Mouse (Mus musculus): ENCODE data around the gene Gm11939.
"Not testable (repeated sequence)": the region's sequence is repeated elsewhere in the genome, so short reads cannot be mapped to it uniquely, and the experiment has no call there.

Gm11939 gene

DNA sequence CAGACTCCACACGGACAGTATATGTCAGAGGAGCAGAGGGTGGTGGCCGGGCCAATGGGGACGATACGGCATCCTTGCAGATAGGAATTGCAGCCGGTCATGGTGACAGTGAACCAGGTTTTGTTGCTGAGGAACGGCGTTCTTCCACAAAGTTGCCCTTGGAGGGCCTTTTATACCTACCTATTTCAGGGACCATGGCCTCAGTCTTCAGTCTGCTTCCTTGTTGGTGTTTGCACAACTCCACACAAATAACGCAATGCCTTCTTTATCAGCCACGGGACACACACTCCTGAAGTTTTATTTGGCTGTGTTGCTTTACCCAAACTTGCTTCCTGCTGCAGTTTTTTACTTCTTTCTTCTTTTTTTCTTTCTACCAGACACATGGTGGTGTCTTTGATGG is at the start of gene Gm11939:
TSS of gene Gm11939 (minus strand) at position 101 of the 400 bp plus-strand sequence.
- DNase-seq (ENCODE audit: low spot score): no peak

DNA sequence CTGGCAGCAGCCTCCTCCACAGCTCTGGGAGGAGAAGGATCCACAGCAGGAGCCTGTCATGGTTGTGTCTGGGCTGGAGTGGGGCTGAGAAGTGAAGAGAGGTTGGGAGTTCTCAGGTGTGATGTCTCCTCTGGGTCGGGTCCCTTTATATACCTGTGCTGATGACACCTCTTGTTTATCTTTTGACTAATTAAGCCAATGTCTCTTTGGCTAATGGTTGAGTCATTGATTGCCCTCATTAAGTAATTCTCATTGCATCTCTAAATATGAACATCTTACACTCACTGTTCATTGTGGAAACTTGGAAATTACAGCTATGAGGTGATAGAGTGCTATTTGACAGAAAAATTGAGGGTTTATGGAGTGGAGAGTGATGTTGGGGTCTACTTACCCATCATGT is 43.9 kb upstream of the Gm11939 start, which contains the start of gene Gm11938:
TSS of gene Gm11938 (minus strand) at position 101 of the 400 bp plus-strand sequence.
- DNase-seq (ENCODE audit: low spot score): not testable (repeated sequence)

DNA sequence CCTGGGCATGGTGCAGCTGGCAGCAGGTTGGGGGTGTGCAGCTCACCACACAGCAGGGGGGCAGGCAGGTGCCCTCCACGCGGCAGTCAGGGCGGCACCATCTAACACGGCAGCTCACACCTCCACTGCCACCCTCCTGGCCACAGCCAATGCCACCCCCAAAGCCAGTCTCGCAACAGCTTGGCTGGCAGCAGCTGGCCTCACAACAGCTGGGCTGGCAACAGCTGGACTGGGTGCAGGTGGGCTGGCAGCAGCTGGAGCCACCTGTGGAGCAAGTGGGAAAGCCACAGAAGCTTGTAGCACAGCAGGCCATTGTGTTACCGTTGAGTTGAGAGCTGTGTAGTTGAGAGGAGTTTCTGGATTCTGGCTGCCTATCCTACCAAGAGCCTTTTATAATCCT is 38.5 kb upstream of the Gm11939 start, which contains the start of gene Krtap9-3:
TSS of gene Krtap9-3 (minus strand) at position 364 of the 400 bp plus-strand sequence.
- DNase-seq (ENCODE audit: low spot score): not testable (repeated sequence)

DNA sequence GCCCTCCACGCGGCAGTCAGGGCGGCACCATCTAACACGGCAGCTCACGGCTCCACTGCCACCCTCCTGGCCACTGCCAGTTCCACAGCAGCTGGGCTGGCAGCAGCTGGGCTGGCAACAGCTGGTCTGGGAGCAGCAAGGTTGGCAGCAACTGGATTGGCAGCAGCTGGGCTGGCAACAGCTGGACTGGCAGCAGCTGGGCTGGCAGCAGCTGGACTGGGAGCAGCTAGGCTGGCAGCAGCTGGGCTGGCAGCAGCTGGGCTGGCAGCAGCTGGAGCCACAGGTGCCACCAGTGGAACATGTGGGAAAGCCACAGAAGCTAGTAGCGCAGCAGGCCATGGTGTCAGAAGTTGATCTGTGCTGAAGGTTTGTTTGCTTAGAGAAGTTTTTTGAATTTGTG is 31.7 kb upstream of the Gm11939 start, which contains the start of gene Krtap1-3:
TSS of gene Krtap1-3 (minus strand) at position 359 of the 400 bp plus-strand sequence.
- DNase-seq (ENCODE audit: low spot score): no peak

DNA sequence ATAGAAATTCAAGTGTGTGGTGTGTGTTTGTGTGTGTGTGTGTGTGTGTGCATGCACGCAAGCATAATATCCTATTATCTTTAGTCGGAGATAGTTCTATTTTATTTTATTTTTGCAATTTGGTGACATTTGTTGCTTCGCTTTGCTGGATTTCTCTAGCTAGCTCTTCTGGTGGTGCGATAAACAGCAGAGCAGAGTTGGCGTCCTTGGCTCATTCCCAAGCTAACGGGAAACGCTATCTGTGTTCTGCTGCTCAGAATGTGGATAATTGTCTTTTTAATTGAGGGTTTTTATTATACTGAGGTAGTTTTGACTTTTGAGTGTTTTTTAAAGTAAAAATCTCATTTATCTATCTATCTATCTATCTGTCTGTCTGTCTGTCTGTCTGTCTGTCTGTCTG is 25.8 kb upstream of the Gm11939 start:
- no peak for DNase-seq (ENCODE audit: low spot score)

DNA sequence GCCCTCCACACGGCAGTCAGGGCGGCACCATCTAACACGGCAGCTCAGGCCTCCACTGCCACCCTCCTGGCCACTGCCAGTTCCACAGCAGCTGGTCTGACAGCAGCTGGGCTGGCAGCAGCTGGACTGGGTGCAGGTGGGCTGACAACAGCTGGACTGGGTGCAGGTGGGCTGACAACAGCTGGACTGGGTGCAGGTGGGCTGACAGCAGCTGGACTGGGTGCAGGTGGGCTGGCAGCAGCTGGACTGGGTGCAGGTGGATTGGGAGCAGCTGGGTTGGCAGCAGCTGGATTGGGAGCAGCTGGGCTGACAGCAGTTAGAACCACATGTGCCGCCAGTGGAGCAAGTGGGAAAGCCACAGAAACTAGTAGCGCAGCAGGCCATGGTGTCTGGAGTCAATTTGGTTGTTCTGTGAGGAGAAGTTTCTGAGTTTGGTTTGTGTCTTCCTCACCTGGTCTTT is 24.0 kb upstream of the Gm11939 start, which contains the start of gene Krtap1-4:
TSS of gene Krtap1-4 (minus strand) at position 410 of the 460 bp plus-strand sequence.
- no peak for DNase-seq (ENCODE audit: low spot score)

DNA sequence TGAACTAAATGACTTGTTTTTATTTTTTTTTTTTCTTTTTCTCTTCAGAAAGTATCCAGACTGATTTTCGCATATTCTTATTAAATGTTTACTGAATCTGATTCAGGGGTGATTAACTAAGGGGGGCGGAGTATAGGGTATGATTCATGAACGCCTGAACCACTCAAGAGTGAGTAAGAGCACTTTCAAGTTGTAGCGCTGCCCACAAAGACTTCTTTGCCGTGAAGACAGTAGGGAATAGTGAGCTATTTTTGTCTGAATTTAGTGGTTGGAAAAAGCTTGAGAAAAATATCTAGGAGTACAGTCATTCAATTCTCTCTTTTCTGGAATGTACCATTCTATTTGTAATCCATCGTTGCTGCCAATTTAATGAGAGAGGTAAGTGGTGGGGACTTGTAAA is 22.3 kb upstream of the Gm11939 start:
- no peak for DNase-seq (ENCODE audit: low spot score)

DNA sequence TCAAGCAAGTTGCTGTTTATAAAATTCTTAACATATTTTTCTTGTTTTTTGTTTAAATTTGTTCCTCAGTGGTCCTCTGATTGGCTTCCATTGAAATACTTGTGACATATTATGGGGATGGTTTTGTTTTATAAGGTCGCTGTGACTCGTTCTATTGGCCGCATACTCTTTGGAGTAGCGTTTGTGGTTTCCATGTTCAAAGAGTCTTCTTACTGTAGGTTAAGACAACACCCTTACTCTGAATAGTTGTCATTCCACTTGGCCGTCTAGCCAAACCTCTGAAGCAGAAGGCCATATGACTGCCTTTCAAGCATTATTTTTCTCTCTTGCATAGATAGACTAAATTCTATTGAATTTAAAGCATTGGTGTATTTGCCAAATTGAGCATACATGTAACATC is 21.8 kb upstream of the Gm11939 start:
- DNase-seq (ENCODE audit: low spot score): no peak

DNA sequence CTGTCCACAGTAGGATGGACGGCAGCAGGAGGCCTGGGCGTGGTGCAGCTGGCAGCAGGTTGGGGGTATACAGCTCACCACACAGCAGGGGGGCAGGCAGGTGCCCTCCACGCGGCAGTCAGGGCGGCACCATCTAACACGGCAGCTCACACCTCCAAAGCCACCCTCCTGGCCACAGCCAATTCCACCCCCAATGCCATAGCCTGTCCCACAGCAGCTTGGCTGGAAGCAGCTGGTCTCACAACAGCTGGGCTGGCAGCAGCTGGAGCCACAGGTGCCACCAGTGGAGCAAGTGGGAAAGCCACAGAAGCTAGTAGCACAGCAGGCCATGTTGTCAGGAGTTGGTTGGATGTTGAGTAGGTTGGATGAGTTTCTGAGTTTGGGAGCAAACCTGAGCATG is 21.4 kb upstream of the Gm11939 start, which contains the start of gene Krtap1-5:
TSS of gene Krtap1-5 (minus strand) at position 381 of the 400 bp plus-strand sequence.
- DNase-seq (ENCODE audit: low spot score): no peak

DNA sequence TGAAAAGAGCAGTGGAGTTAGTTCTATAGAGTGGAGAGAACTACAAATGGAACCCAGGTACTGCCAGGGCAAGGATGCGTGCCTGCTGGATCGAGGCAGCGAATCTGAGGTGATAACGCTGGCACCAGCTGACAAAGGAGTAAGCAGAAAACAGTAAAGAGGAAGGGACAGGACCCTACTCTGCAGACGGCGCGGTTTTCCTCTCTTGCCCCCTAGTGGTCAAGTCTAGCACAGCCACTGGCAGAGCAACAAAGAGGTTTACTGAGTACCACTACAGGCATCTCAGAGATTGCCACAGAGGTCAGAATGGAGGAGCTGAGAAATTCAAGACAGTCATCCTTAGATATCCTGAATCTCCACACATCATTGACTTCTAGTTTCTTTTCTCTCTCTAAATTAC is 14.8 kb upstream of the Gm11939 start:
- peak; percentile 56 for DNase-seq (ENCODE audit: low spot score)

DNA sequence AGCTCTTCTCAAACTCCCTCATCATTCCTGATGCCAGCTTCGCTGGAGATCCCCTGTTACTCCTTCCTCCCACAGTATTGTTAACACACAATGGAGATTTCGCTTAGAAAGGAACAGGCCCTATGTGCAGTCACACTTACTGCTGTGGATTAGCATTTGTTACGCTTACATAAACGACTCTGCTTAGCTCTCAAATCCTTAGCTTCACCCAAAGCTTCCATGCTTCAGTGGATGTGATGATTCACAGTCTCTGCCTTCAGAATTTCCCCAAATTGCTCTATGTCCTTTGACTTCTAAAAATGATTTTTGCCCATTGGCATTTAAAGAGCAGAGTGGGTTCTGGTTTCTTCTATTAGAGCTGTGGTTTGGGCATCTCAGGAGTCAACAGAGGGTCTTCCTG is 13.9 kb upstream of the Gm11939 start:
- no peak for DNase-seq (ENCODE audit: low spot score)

DNA sequence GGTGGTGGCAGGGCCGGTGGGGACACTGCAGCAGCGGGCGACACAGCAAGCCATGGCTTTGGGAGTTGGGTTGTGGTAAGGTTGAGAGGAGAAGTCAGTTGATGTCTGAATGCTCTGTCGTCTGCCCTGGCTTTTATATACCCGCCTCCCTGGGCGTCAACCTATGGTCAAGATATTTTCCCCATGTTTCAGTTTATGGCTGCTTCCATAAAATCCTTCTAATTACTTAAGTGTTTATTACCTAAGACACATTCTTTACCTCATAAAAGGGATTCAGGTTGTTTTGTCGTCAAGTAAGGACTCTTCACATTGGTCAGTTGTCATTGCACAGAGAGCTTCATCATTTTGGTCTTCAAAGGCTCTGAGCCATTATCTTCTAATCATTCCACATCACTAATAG is 7.3 kb upstream of the Gm11939 start, which contains the start of gene Krtap3-1:
TSS of gene Krtap3-1 (minus strand) at position 101 of the 400 bp plus-strand sequence.
- DNase-seq (ENCODE audit: low spot score): no peak

DNA sequence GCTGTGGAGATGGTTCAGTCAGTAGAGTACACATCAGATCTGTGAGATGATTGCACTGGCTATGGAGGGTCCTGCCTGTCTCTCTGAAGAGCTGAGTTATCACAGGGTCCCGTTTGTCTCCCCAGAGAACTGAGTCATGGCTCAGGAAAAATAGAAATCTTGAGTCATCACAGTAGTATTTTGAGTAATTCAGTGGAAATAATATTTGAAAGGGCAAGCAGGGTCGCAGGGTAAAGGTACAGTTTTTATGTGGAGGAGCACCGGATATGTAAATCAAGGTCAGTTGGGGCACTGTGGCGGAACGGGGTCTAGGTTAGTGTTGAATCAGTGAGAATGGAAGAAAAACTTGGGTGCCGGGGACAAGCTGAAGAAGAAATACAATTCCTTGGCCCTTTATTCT is 3.3 kb upstream of the Gm11939 start:
- no peak for DNase-seq (ENCODE audit: low spot score)

DNA sequence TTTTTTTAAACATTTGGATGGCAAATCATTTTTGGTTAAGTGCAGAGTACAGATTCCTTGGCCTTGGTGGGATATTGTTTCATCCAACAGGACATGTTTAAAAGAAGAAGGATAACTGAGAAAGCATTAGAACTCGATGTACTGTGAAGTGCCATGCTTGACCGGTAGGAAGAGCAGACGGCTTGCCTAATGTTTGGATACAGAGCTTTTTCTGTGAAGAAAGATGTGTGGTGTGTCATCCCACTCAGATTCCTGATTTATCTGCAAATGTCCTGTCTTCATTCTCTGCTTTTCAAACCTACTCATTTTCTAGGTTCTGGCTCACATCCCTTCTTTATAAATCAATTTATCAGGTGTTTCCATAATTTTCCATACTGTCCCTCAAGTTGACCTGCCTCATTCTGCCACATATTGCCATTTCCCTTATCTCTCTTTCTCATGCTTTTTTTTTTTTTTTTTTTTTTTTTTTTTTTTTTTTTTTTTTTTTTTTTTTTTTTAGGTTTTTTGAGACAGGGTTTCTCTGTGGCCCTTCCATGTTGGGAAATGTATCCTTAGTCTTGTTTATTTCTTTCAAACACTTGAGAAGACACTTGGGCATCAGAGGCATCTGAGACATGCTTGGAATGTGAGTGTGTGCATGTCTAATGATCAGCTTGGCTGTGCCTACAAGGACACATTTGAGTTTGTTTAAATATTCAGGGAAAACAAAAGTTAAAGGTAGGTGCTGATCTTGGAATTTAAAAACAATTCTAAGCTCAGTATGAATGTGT is 1.1 kb downstream of the Gm11939 start:
- DNase-seq (ENCODE audit: low spot score): no peak

DNA sequence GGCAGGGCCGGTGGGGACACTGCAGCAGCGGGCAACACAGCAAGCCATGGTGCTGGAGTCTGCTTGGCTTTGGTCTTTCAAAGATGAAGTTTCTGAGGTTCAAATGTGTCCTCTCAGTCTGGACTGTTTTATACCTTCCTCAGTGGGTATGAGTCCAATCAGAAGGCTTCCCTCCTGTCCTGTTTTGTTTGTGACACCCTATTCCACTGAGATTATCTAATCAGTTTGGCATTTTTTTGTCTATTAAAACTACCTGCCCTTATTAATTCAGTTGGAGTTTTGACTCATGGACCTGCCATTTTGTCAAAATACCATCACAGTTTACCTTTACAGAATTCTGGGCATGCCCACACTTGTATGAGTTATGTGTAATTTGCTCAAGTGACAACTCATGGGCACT is 2.5 kb downstream of the Gm11939 start, which contains the start of gene Krtap3-2:
TSS of gene Krtap3-2 (minus strand) at position 101 of the 400 bp plus-strand sequence.
- DNase-seq (ENCODE audit: low spot score): no peak

DNA sequence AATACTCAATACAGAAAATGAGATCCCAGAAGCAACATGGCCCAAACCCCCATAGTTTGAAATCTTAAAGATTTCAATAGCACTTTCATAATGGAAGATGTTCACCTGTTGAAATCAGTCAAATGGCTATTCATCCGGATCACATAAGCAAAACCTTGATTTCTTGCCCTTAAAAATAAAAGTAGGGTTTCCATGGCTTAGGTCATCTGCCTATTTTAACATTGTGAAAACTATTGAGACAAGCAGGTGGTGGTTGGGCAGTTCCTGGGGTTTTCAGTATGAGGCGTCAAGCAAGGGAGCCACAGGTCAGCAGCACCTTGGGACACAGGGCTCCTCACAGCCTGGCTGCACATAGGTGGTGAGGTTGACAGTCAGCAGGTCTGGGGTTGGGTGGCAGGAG is 3.1 kb downstream of the Gm11939 start:
- no peak for DNase-seq (ENCODE audit: low spot score)

DNA sequence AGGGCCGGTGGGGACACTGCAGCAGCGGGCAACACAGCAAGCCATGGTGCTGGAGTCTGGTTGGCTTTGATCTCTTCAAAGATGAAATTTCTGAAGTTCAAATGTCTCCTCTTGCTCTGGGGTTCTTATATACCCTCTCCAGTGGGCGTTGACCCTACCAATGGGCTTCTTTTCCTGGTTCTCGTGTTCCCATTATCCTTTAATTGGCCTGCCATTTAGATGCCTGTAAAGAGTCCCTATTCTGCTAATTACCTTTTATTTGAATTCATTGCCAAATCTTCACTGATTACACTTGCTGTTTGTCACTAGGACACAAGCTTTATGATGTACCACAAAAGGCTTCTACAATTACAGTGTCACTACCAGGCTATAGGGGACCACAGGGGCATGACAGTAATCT is 8.5 kb downstream of the Gm11939 start, which contains the start of gene Krtap3-3:
TSS of gene Krtap3-3 (minus strand) at position 101 of the 400 bp plus-strand sequence.
- DNase-seq (ENCODE audit: low spot score): no peak

DNA sequence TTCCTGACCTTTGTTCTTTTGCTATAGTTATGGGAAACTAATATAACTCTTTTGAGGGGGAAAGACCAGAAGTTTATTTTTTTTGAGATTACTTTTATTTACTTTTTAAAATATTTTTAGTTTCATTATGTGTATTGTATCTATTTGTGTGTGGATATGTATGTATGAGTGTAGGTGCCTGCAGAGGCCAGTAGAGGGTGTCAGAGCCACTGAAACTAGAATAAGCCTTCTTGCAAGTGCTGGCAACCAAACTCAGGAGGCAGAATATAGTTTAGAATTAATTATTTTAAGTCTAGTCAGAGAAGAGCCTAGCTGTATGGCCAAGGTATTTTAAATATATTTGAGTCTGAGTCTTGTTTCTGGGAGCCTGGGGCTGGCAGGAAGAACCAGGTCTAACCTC is 11.4 kb downstream of the Gm11939 start:
- no peak for DNase-seq (ENCODE audit: low spot score)

DNA sequence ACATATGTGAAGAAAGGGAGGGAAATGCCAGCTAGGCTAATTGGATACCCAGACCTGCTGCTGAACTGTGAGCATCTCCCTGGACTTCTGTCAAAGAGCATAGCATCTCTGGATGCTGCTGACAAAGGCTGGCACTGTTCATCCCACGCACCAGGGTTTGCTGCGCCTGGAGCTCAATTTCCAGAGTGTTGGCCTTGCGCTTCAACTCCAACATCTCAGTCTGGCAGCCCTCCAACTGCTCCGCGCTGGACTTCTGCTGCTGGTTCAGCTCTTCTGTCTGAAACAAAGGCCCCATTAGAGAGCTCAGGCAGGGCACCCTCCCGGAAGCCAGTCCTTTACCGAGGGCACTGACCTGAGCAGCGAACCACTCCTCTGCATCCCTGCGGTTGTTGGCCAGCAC is 19.5 kb downstream of the Gm11939 start:
- DNase-seq (ENCODE audit: low spot score): no peak

DNA sequence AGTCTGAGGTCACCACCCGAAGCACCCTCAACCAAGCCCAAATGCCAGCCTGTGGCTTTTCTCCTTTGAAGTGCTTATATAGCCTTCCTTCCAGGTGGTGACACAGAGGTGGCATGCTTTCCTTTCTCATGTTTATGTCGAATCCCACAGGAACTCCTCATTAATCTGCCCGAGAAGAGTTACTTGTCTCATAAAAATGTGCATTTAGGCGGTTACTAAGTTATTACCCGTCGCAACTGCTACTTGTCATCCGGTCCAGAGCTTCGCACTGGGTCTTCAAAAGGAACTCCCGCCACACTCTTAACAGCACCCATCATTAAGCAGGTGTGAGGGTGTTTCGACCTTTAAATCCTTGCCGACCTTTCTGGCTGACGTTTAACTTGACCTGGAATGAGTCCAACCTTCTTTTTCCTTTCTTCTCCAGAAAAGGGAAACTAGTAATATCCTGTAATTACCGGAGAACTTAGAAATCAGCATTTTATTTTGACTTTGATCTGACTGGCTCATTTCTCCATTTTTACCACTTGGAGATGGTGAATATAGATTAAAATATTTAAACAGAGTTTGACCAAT is 37.9 kb downstream of the Gm11939 start, which contains the start of gene Krt39:
TSS of gene Krt39 (minus strand) at position 51 of the 573 bp plus-strand sequence.
- no peak for DNase-seq (ENCODE audit: low spot score)

DNA sequence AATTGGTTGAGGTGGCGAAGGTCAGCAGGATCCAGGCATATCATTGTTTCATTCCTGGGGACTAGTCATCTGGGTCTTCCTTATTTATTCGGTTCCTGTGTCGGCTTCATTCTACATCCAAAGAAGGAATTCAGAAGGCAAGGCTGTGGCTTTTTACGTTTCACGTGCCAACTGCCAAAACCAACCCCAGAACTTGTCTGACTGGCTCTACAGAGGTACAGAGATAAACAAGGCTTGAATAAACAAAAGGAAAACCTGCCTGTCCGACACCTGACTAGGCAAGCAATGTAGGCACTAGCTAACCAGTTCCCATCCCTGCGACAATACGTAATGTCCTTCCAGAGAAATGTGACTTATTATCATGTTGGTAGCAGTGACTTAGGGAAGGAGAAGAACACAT is 45.2 kb downstream of the Gm11939 start:
- no peak for DNase-seq (ENCODE audit: low spot score)

All from yolk sac, embryonic 10.5 days (tissue).